Mouse (Mus musculus) neural tube, embryonic 15.5 days (tissue): ENCODE results near the gene Tiam2. TPM values are rescaled to one million over a fixed set of nuclear protein-coding genes. Genes with fewer than 3 reads are reported as not detected.

Experiments used
- ATAC-seq: fragments of 200-750 bp; cut with Nextera tagmentation; 2 replicates; pipeline ENCODE4 v1.8.0; 2017; ENCODE audit warnings: mild to moderate bottlenecking, moderate TSS enrichment, moderate library complexity; ENCODE audit not compliant: low FRiP score
- H3K27ac ChIP-seq: fragments of 300-500 bp; sonication (generic); replicated peaks from 2 replicates; pipeline ENCODE4 v1.5.1; 2015; ENCODE audit warnings: mild to moderate bottlenecking, inconsistent platforms
- H3K27me3 ChIP-seq: fragments of 300-500 bp; sonication (generic); replicated peaks from 2 replicates; pipeline ENCODE4 v1.6.1; 2015; ENCODE audit warnings: inconsistent platforms
- H3K36me3 ChIP-seq: fragments of 300-500 bp; sonication (generic); 2 replicates; pipeline ENCODE4 v1.6.1; 2015; ENCODE audit warnings: inconsistent platforms
- H3K4me1 ChIP-seq: fragments of 300-500 bp; sonication (generic); 2 replicates; pipeline ENCODE4 v1.6.1; 2015; ENCODE audit warnings: inconsistent platforms
- H3K4me2 ChIP-seq: fragments of 300-500 bp; sonication (generic); 2 replicates; pipeline ENCODE4 v1.6.1; 2015; ENCODE audit warnings: inconsistent platforms, mild to moderate bottlenecking, moderate library complexity
- H3K4me3 ChIP-seq: fragments of 300-500 bp; sonication (generic); replicated peaks from 2 replicates; pipeline ENCODE4 v1.5.1; 2015; ENCODE audit warnings: mild to moderate bottlenecking, inconsistent platforms
- H3K9ac ChIP-seq: fragments of 300-500 bp; sonication (generic); replicated peaks from 2 replicates; pipeline ENCODE4 v1.6.1; 2015; ENCODE audit warnings: mild to moderate bottlenecking, inconsistent platforms
- H3K9me3 ChIP-seq: fragments of 300-500 bp; sonication (generic); replicated peaks from 2 replicates; pipeline ENCODE4 v1.6.1; 2016; ENCODE audit warnings: inconsistent platforms
- WGBS: fragments of 180-500 bp; shearing (Covaris S2); methylation state at CpG from one replicate; pipeline ENCODE4 v1.1.7; 2015; ENCODE audit warnings: mixed read lengths; 5-methylcytosine and 5-hydroxymethylcytosine counted together
- polyA plus RNA-seq: library from polyadenylated mRNA; unstranded; fragments of >200 nt; fragmentation: Nextera tagmentation; extraction: Ambion mirVana; gene quantifications from 2 replicates; pipeline ENCODE4 v1.2.1, GENCODE M21; 2015

Gene Tiam2
- polyA plus RNA-seq, 1 experiment from 2014 or later, result 5.6 TPM

GRCm38 (mm10) chr17:3490216-3490895 lies 164.0 kb downstream of the Tiam2 start:
- Histone ChIP-seq H3K4me3 (no peak overlapping the region), H3K4me1 (no peaks in the 10 kb centered on the region), H3K9ac (no peak overlapping the region), H3K9me3 (no peaks in the 10 kb centered on the region), H3K4me2 (no peak overlapping the region), H3K36me3 (no peaks in the 10 kb centered on the region), H3K27ac (no peak overlapping the region), H3K27me3 (no peaks in the 10 kb centered on the region)
- ATAC-seq, result no peak
- WGBS, result 85% methylated on average over 11 of the region's 11 CpGs

- H3K4me3 ChIP-seq, result no peak overlapping the region
- H3K27me3 ChIP-seq, result no peaks in the 10 kb centered on the region
- no peak overlapping the region for H3K4me2 ChIP-seq
- no peaks in the 10 kb centered on the region for H3K36me3 ChIP-seq
- WGBS, result 78% methylated on average over 5 of the region's 5 CpGs
- no peaks in the 10 kb centered on the region for H3K4me1 ChIP-seq
- H3K27ac ChIP-seq, result no peak overlapping the region
- H3K9me3 ChIP-seq, result no peaks in the 10 kb centered on the region
- no peak for ATAC-seq
- H3K9ac ChIP-seq, result no peak overlapping the region
Measured at GRCm38 (mm10) chr17:3491065-3491464, 164.7 kb downstream of the Tiam2 start.

- 74% methylated on average over 6 of the region's 6 CpGs for WGBS
- no peak overlapping the region for H3K4me3 ChIP-seq
- no peak for ATAC-seq
- no peak overlapping the region for H3K9ac ChIP-seq
- no peaks in the 10 kb centered on the region for H3K36me3 ChIP-seq
- H3K27ac ChIP-seq, result no peak overlapping the region
- H3K4me2 ChIP-seq, result no peak overlapping the region
- H3K4me1 ChIP-seq, result no peaks in the 10 kb centered on the region
- H3K9me3 ChIP-seq, result no peaks in the 10 kb centered on the region
- no peaks in the 10 kb centered on the region for H3K27me3 ChIP-seq
Measured at GRCm38 (mm10) chr17:3491667-3492066, 165.3 kb downstream of the Tiam2 start.

- Histone ChIP-seq H3K27me3 (no peaks in the 10 kb centered on the region), H3K27ac (no peak overlapping the region), H3K36me3 (no peaks in the 10 kb centered on the region), H3K4me3 (no peak overlapping the region), H3K9ac (no peak overlapping the region), H3K9me3 (no peaks in the 10 kb centered on the region), H3K4me1 (no peaks in the 10 kb centered on the region), H3K4me2 (no peak overlapping the region)
- 76% methylated on average over 2 of the region's 2 CpGs for WGBS
- no peak for ATAC-seq
Measured at GRCm38 (mm10) chr17:3495576-3495975, 169.2 kb downstream of the Tiam2 start.

- Histone ChIP-seq H3K4me3 (no peak overlapping the region), H3K9me3 (no peaks in the 10 kb centered on the region), H3K27ac (no peak overlapping the region), H3K27me3 (no peaks in the 10 kb centered on the region), H3K4me2 (no peak overlapping the region), H3K36me3 (no peaks in the 10 kb centered on the region), H3K9ac (no peak overlapping the region), H3K4me1 (no peaks in the 10 kb centered on the region)
- no peak for ATAC-seq
- WGBS, result 91% methylated on average over 3 of the region's 3 CpGs
Measured at GRCm38 (mm10) chr17:3496080-3496479, 169.7 kb downstream of the Tiam2 start.

GRCm38 (mm10) chr17:3498086-3498485 lies 171.7 kb downstream of the Tiam2 start:
- H3K4me2 ChIP-seq, result no peak overlapping the region
- no peak overlapping the region for H3K9ac ChIP-seq
- H3K9me3 ChIP-seq, result no peaks in the 10 kb centered on the region
- ATAC-seq, result no peak
- H3K4me1 ChIP-seq, result no peaks in the 10 kb centered on the region; the same call in 1 of the 2 replicates
- no peaks in the 10 kb centered on the region for H3K36me3 ChIP-seq
- H3K27me3 ChIP-seq, result no peaks in the 10 kb centered on the region
- WGBS, result 26% methylated on average over 3 of the region's 3 CpGs
- H3K4me3 ChIP-seq, result no peak overlapping the region
- no peak overlapping the region for H3K27ac ChIP-seq

- no peaks in the 10 kb centered on the region for H3K9me3 ChIP-seq
- no peak for ATAC-seq
- H3K4me3 ChIP-seq, result no peak overlapping the region
- WGBS, result 94% methylated on average over 3 of the region's 3 CpGs
- no peak overlapping the region for H3K9ac ChIP-seq
- no peak overlapping the region for H3K27ac ChIP-seq
- no peak overlapping the region for H3K4me2 ChIP-seq
- H3K36me3 ChIP-seq, result no peaks in the 10 kb centered on the region
- H3K27me3 ChIP-seq, result no peaks in the 10 kb centered on the region
- H3K4me1 ChIP-seq, result no peaks in the 10 kb centered on the region; the same call in 1 of the 2 replicates
Measured at GRCm38 (mm10) chr17:3498580-3498979, 172.2 kb downstream of the Tiam2 start.

GRCm38 (mm10) chr17:3499468-3499867 lies 173.1 kb downstream of the Tiam2 start:
- no peak overlapping the region for H3K9ac ChIP-seq
- H3K4me2 ChIP-seq, result no peak overlapping the region
- no peak for ATAC-seq
- no peaks in the 10 kb centered on the region for H3K27me3 ChIP-seq
- H3K27ac ChIP-seq, result no peak overlapping the region
- H3K36me3 ChIP-seq, result no peaks in the 10 kb centered on the region
- 95% methylated on average over 8 of the region's 8 CpGs for WGBS
- H3K4me1 ChIP-seq, result no peaks in the 10 kb centered on the region; the same call in 1 of the 2 replicates
- H3K9me3 ChIP-seq, result no peaks in the 10 kb centered on the region
- H3K4me3 ChIP-seq, result no peak overlapping the region

GRCm38 (mm10) chr17:3500076-3500475 lies 173.7 kb downstream of the Tiam2 start:
- no peak for ATAC-seq
- H3K9me3 ChIP-seq, result no peaks in the 10 kb centered on the region
- no peaks in the 10 kb centered on the region for H3K27me3 ChIP-seq
- H3K36me3 ChIP-seq, result no peaks in the 10 kb centered on the region
- no peak overlapping the region for H3K4me3 ChIP-seq
- H3K27ac ChIP-seq, result no peak overlapping the region
- no peak overlapping the region for H3K4me2 ChIP-seq
- no peaks in the 10 kb centered on the region; the same call in 1 of the 2 replicates for H3K4me1 ChIP-seq
- no peak overlapping the region for H3K9ac ChIP-seq
- 95% methylated on average over 6 of the region's 6 CpGs for whole genome bisulfite sequencing

- Histone ChIP-seq H3K27ac (no peak overlapping the region), H3K9me3 (no peaks in the 10 kb centered on the region), H3K9ac (no peak overlapping the region), H3K4me3 (no peak overlapping the region), H3K27me3 (no peaks in the 10 kb centered on the region), H3K36me3 (no peaks in the 10 kb centered on the region), H3K4me2 (no peak overlapping the region), H3K4me1 (no peaks in the 10 kb centered on the region; the same call in 1 of the 2 replicates)
- ATAC-seq, result no peak
- 90% methylated on average over 4 of the region's 4 CpGs for WGBS
Measured at GRCm38 (mm10) chr17:3500936-3501335, 174.6 kb downstream of the Tiam2 start.

- Histone ChIP-seq H3K4me2 (no peak overlapping the region), H3K9me3 (no peaks in the 10 kb centered on the region), H3K4me1 (no peaks in the 10 kb centered on the region; the same call in 1 of the 2 replicates), H3K27ac (no peak overlapping the region), H3K9ac (no peak overlapping the region), H3K27me3 (no peaks in the 10 kb centered on the region), H3K36me3 (no peaks in the 10 kb centered on the region), H3K4me3 (no peak overlapping the region)
- no peak for ATAC-seq
- WGBS, result 84% methylated on average over 1 of the region's 1 CpGs
Measured at GRCm38 (mm10) chr17:3505711-3506110, 179.3 kb downstream of the Tiam2 start.

- 92% methylated on average over 8 of the region's 8 CpGs for WGBS
- Histone ChIP-seq H3K4me1 (no peaks in the 10 kb centered on the region; the same call in 1 of the 2 replicates), H3K9me3 (no peaks in the 10 kb centered on the region), H3K36me3 (no peaks in the 10 kb centered on the region), H3K4me3 (no peak overlapping the region), H3K4me2 (no peak overlapping the region), H3K27me3 (no peaks in the 10 kb centered on the region), H3K9ac (no peak overlapping the region), H3K27ac (no peak overlapping the region)
- no peak for ATAC-seq
Measured at GRCm38 (mm10) chr17:3506508-3506907, 180.1 kb downstream of the Tiam2 start.
